Mouse (Mus musculus) forebrain, embryonic 16.5 days (tissue): Measurements from ENCODE around the gene St6galnac4. TPM values are rescaled to one million over a fixed set of nuclear protein-coding genes. Genes with fewer than 3 reads are reported as not detected.

Experiments
- polyA plus RNA-seq: library from polyadenylated mRNA; unstranded; fragments of >200 nt; fragmentation: Nextera tagmentation; extraction: Ambion mirVana; gene quantifications from 2 replicates; pipeline ENCODE4 v1.2.1, GENCODE M21; 2015

Gene St6galnac4
- polyA plus RNA-seq, 1 experiment from 2014 or later = 29.6 TPM

Other genes with a start within 250 kb of the St6galnac4 start
- 64.3 and 64.6 TPM in 2 replicates for gene Ciz1, start 234.8 kb upstream of the St6galnac4 start, polyA plus RNA-seq
- 26.9 and 38.4 TPM in 2 replicates for gene Dnm1, start 233.8 kb upstream of the St6galnac4 start, polyA plus RNA-seq
- 67.8 and 77.7 TPM in 2 replicates for gene 1110008P14Rik, start 205.2 kb upstream of the St6galnac4 start, polyA plus RNA-seq
- not detected in 2 replicates for gene Lcn2, start 198.8 kb upstream of the St6galnac4 start, polyA plus RNA-seq
- gene Ptges2, start 191.2 kb upstream of the St6galnac4 start, polyA plus RNA-seq = 35.6 and 42.7 TPM in 2 replicates
- gene Naif1, start 136.6 kb upstream of the St6galnac4 start, polyA plus RNA-seq = 7.0 and 7.5 TPM in 2 replicates
- 46.9 and 47.7 TPM in 2 replicates for gene Slc25a25, start 135.7 kb upstream of the St6galnac4 start, polyA plus RNA-seq
- gene Fam102a, start 51.8 kb upstream of the St6galnac4 start, polyA plus RNA-seq = 4.7 and 5.6 TPM in 2 replicates
- 136 and 141 TPM in 2 replicates for gene Dpm2, start 16.2 kb upstream of the St6galnac4 start, polyA plus RNA-seq
- 3.9 and 6.8 TPM in 2 replicates for gene Pip5kl1, start 12.3 kb upstream of the St6galnac4 start, polyA plus RNA-seq
- gene 9430097D07Rik, start 11.4 kb upstream of the St6galnac4 start, polyA plus RNA-seq = 0.42 and 0.60 TPM in 2 replicates
- gene St6galnac6, start 12.6 kb downstream of the St6galnac4 start, polyA plus RNA-seq = 18.3 and 21.6 TPM in 2 replicates
- 83.8 and 91.2 TPM in 2 replicates for gene Ak1, start 34.7 kb downstream of the St6galnac4 start, polyA plus RNA-seq
- gene Eng, start 59.5 kb downstream of the St6galnac4 start, polyA plus RNA-seq = 27.3 and 31.9 TPM in 2 replicates
- 21.5 and 23.7 TPM in 2 replicates for gene Fpgs, start 117.0 kb downstream of the St6galnac4 start, polyA plus RNA-seq
- 82.2 and 85.0 TPM in 2 replicates for gene Cdk9, start 126.0 kb downstream of the St6galnac4 start, polyA plus RNA-seq
- 41.9 and 43.0 TPM in 2 replicates for gene Sh2d3c, start 134.0 kb downstream of the St6galnac4 start, polyA plus RNA-seq
- gene 6330409D20Rik, start 153.9 kb downstream of the St6galnac4 start, polyA plus RNA-seq = 2.8 and 3.5 TPM in 2 replicates
- 62.1 and 65.4 TPM in 2 replicates for gene Tor2a, start 170.1 kb downstream of the St6galnac4 start, polyA plus RNA-seq
- gene Ttc16, start 188.5 kb downstream of the St6galnac4 start, polyA plus RNA-seq = 0.41 and 0.62 TPM in 2 replicates
- gene Ptrh1, start 188.7 kb downstream of the St6galnac4 start, polyA plus RNA-seq = 5.4 and 6.9 TPM in 2 replicates
- 0.58 and 0.66 TPM in 2 replicates for gene Cfap157, start 197.3 kb downstream of the St6galnac4 start, polyA plus RNA-seq